Mouse (Mus musculus) ES-E14 (cell line): Measurements from ENCODE around the gene Fnbp1.

Source experiments
- CHD2 ChIP-seq: IDR thresholded peaks from 2 replicates; pipeline ENCODE4 v1.6.1; 2014; ENCODE audit warnings: mild to moderate bottlenecking, low read depth, low read length, inconsistent platforms
- ZNF384 ChIP-seq: IDR thresholded peaks from 2 replicates; pipeline ENCODE4 v1.6.1; 2012; ENCODE audit warnings: low read depth, low read length, inconsistent platforms

DNA sequence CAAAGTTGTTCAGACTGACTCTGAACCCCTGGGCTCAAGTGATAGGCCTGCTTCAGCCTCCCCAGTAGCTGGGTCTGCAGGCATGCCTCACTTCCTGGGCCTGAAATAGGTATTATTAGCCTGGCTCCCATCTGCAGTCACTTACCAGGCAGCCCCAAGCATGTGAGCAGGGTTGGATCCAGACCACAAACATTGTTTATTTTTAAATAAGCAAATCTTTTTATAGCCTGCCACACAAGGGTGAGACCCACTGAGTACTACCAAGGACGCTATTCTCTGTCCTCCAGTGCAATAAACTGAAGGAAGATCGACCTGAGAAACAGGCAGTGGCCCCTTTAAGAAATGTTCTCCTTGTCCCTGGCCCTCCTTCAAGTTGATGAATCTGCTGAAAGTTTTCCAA lies 17.1 kb downstream of the Fnbp1 start:
- no peak for TF ChIP-seq CHD2
- TF ChIP-seq ZNF384: no peak
